ENCODE assay signal across 7 mouse cellular contexts in the genomic region with DNA sequence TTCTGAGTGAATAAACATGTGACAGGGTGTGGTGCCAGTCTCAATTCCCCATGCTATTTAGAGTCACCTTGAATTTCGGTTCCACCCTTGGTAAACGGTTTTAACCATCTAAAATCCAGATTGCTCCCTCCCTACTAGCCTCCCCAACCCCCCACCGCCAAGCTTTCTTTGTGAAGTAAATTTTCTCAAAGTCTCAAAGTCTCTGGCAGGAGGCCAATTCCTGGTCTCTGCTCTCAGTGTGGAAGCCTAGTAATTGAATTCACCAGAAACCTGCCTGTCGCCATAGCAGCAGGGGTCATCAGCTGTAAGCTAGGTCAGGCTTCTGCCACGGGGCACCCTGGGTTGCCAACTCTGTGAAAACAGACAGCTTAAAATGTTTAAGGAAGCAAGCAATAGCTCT. TPM values are rescaled to one million over a fixed set of nuclear protein-coding genes. Genes with fewer than 3 reads are reported as not detected.
A peak's percentile ranks its signal among the peaks of the same experiment; 100 is the strongest.
DNase-seq lines count a peak whose midpoint lies in the region; ATAC-seq lines count a peak whose summit lies in the region.

No protein-coding gene starts in this region.

- H3K9ac ChIP-seq in embryonic facial prominence, embryonic 14.5 days (ENCODE audit: low read depth, low read length), result no peak overlapping the region
- no peak overlapping the region for H3K9ac ChIP-seq in midbrain, embryonic 15.5 days

- no peaks in the 10 kb centered on the region for H3K27me3 ChIP-seq in embryonic facial prominence, embryonic 14.5 days (replicated peaks; ENCODE audit: control insufficient read depth, insufficient read depth, low read length)
- no peaks in the 10 kb centered on the region for H3K27me3 ChIP-seq in midbrain, embryonic 15.5 days (replicated peaks)

- peak; percentile 67 for DNase-seq in testis, postnatal 10 days (ENCODE audit: low spot score)
- no peak for DNase-seq in testis, postnatal 14 days (ENCODE audit: low spot score)
- peak; percentile 92 for DNase-seq in embryonic facial prominence, embryonic 14.5 days (ENCODE audit: low spot score)
- peak; percentile 35 to 55 for DNase-seq in kidney, adult 8-10 months
- no peak for DNase-seq in urinary bladder, adult 18-20 months (ENCODE audit: low spot score in 2 of 2)
- DNase-seq in layer of hippocampus, adult 9-11 months, result no peak

- H3K27ac ChIP-seq in embryonic facial prominence, embryonic 14.5 days (replicated peaks; ENCODE audit: low read depth, low read length), result no peak overlapping the region; the same call in 1 of the 2 replicates
- peak overlapping the region; percentile 50 for H3K27ac ChIP-seq in midbrain, embryonic 15.5 days

- no peak overlapping the region for H3K4me3 ChIP-seq in embryonic facial prominence, embryonic 14.5 days (ENCODE audit: low read depth, low read length)
- H3K4me3 ChIP-seq in midbrain, embryonic 15.5 days, result no peak overlapping the region

- H3K4me1 ChIP-seq in embryonic facial prominence, embryonic 14.5 days (ENCODE audit: control insufficient read depth, insufficient read depth, low read length), result peaks cover 18% of the 10 kb centered on the region
- peaks cover 19% of the 10 kb centered on the region for H3K4me1 ChIP-seq in midbrain, embryonic 15.5 days

- ATAC-seq in embryonic facial prominence, embryonic 14.5 days (ENCODE audit: low read depth), result peak; percentile 74
- ATAC-seq in midbrain, embryonic 15.5 days (replicated peaks), result peak; percentile 85

- no peaks in the 10 kb centered on the region for H3K36me3 ChIP-seq in embryonic facial prominence, embryonic 14.5 days (ENCODE audit: control insufficient read depth, insufficient read depth, low read length)
- no peaks in the 10 kb centered on the region for H3K36me3 ChIP-seq in midbrain, embryonic 15.5 days (replicated peaks)

- H3K4me2 ChIP-seq in embryonic facial prominence, embryonic 14.5 days (ENCODE audit: low read depth, low read length), result peak overlapping the region; percentile 20; the same call in 1 of the 2 replicates
- no peak overlapping the region for H3K4me2 ChIP-seq in midbrain, embryonic 15.5 days

- 0% methylated on average over 5 of the region's 5 CpGs for WGBS in embryonic facial prominence, embryonic 14.5 days
- 0% methylated on average over 5 of the region's 5 CpGs for WGBS in midbrain, embryonic 15.5 days

- H3K9me3 ChIP-seq in embryonic facial prominence, embryonic 14.5 days (ENCODE audit: control insufficient read depth, low read length), result no peaks in the 10 kb centered on the region
- H3K9me3 ChIP-seq in midbrain, embryonic 15.5 days, result no peaks in the 10 kb centered on the region

RNA-seq across cellular contexts. Expression of gene Thrsp, which starts 12.2 kb away (rescaled TPM):
- 1.3 and 3.5 TPM in 2 replicates for polyA plus RNA-seq in embryonic facial prominence, embryonic 14.5 days (2014; fragmentation: Nextera tagmentation; extraction: Ambion mirVana)
- polyA plus RNA-seq in midbrain, embryonic 15.5 days (2015; fragmentation: Nextera tagmentation; extraction: Ambion mirVana), result 1.7 and 1.9 TPM in 2 replicates

RNA-seq across cellular contexts. Expression of gene Kctd14, which starts 21.4 kb away (rescaled TPM):
- 3.0 and 4.8 TPM in 2 replicates for polyA plus RNA-seq in embryonic facial prominence, embryonic 14.5 days (2014; fragmentation: Nextera tagmentation; extraction: Ambion mirVana)
- polyA plus RNA-seq in midbrain, embryonic 15.5 days (2015; fragmentation: Nextera tagmentation; extraction: Ambion mirVana), result 1.1 and 1.2 TPM in 2 replicates

RNA-seq across cellular contexts. Expression of gene Ndufc2, which starts 29.9 kb away (rescaled TPM):
- 363 and 429 TPM in 2 replicates for polyA plus RNA-seq in embryonic facial prominence, embryonic 14.5 days (2014; fragmentation: Nextera tagmentation; extraction: Ambion mirVana)
- polyA plus RNA-seq in midbrain, embryonic 15.5 days (2015; fragmentation: Nextera tagmentation; extraction: Ambion mirVana), result 377 and 384 TPM in 2 replicates

RNA-seq across cellular contexts. Expression of gene Ints4, which starts 51.1 kb away (rescaled TPM):
- polyA plus RNA-seq in embryonic facial prominence, embryonic 14.5 days (2014; fragmentation: Nextera tagmentation; extraction: Ambion mirVana), result 43.3 and 51.9 TPM in 2 replicates
- 40.7 and 48.3 TPM in 2 replicates for polyA plus RNA-seq in midbrain, embryonic 15.5 days (2015; fragmentation: Nextera tagmentation; extraction: Ambion mirVana)

RNA-seq across cellular contexts. Expression of gene Alg8, which starts 58.3 kb away (rescaled TPM):
- polyA plus RNA-seq in embryonic facial prominence, embryonic 14.5 days (2014; fragmentation: Nextera tagmentation; extraction: Ambion mirVana), result 30.7 TPM in 2 replicates
- 12.9 and 14.2 TPM in 2 replicates for polyA plus RNA-seq in midbrain, embryonic 15.5 days (2015; fragmentation: Nextera tagmentation; extraction: Ambion mirVana)

Comparison
In these comparisons a context has a peak if more than half of its experiments do, and no peak if none do; other contexts are left out.
1. DNase-seq: peak in testis, postnatal 10 days (single experiment), embryonic facial prominence, embryonic 14.5 days (single experiment) and kidney, adult 8-10 months (2 of 2); none in testis, postnatal 14 days (single experiment), urinary bladder, adult 18-20 months (0 of 2) and layer of hippocampus, adult 9-11 months (single experiment).